Mouse (Mus musculus): ENCODE measurements around the gene Gm29133.

Gene Gm29133

GRCm38 (mm10) chr3:75747897-75748296, at the start of gene Gm29133:
Gene Gm29133 (plus strand): TSS chr3:75748197.
- DNase-seq (ENCODE audit: low spot score) = no peak

- no peak for DNase-seq (ENCODE audit: low spot score)
These were observed 48.9 kb upstream of the Gm29133 start for GRCm38 (mm10) chr3:75699088-75699487.

GRCm38 (mm10) chr3:75701336-75701735, 46.7 kb upstream of the Gm29133 start:
- DNase-seq (ENCODE audit: low spot score) = no peak

- no peak for DNase-seq (ENCODE audit: low spot score)
These were observed 41.5 kb upstream of the Gm29133 start for GRCm38 (mm10) chr3:75706536-75706935.

- no peak for DNase-seq (ENCODE audit: low spot score)
These were observed 34.2 kb upstream of the Gm29133 start for GRCm38 (mm10) chr3:75713678-75714295.

GRCm38 (mm10) chr3:75720663-75721062, 27.3 kb upstream of the Gm29133 start:
- no peak for DNase-seq (ENCODE audit: low spot score)

- no peak for DNase-seq (ENCODE audit: low spot score)
These were observed 16.9 kb upstream of the Gm29133 start for GRCm38 (mm10) chr3:75730982-75731600.

- DNase-seq (ENCODE audit: low spot score) = no peak
These were observed 4.1 kb upstream of the Gm29133 start for GRCm38 (mm10) chr3:75743664-75744437.

GRCm38 (mm10) chr3:75745343-75745742, 2.7 kb upstream of the Gm29133 start:
- DNase-seq (ENCODE audit: low spot score) = no peak

- no peak for DNase-seq (ENCODE audit: low spot score)
These were observed 15.4 kb downstream of the Gm29133 start for GRCm38 (mm10) chr3:75763351-75763750.

- DNase-seq (ENCODE audit: low spot score) = no peak
These were observed 26.3 kb downstream of the Gm29133 start for GRCm38 (mm10) chr3:75774253-75774652.

- no peak for DNase-seq (ENCODE audit: low spot score)
These were observed 60.0 kb downstream of the Gm29133 start for GRCm38 (mm10) chr3:75808001-75808400.

- no peak for DNase-seq (ENCODE audit: low spot score)
These were observed 75.9 kb downstream of the Gm29133 start for GRCm38 (mm10) chr3:75823934-75824333.

GRCm38 (mm10) chr3:75824458-75824857, 76.5 kb downstream of the Gm29133 start:
- no peak for DNase-seq (ENCODE audit: low spot score)

- DNase-seq (ENCODE audit: low spot score) = no peak
These were observed 86.8 kb downstream of the Gm29133 start for GRCm38 (mm10) chr3:75834827-75835226.

- DNase-seq (ENCODE audit: low spot score) = no peak
These were observed 87.4 kb downstream of the Gm29133 start for GRCm38 (mm10) chr3:75835286-75835967.
